Mouse (Mus musculus) E14TG2a.4 (cell line): Measurements from ENCODE around the gene Marco.

Source experiments
- CTCF ChIP-seq: conservative IDR thresholded peaks from 2 replicates; pipeline ENCODE4 v1.5.1; 2014; ENCODE audit warnings: low read length
- POU5F1 ChIP-seq: IDR thresholded peaks from 2 replicates; pipeline ENCODE4 v1.6.1; 2014; ENCODE audit warnings: low read length, borderline replicate concordance

DNA sequence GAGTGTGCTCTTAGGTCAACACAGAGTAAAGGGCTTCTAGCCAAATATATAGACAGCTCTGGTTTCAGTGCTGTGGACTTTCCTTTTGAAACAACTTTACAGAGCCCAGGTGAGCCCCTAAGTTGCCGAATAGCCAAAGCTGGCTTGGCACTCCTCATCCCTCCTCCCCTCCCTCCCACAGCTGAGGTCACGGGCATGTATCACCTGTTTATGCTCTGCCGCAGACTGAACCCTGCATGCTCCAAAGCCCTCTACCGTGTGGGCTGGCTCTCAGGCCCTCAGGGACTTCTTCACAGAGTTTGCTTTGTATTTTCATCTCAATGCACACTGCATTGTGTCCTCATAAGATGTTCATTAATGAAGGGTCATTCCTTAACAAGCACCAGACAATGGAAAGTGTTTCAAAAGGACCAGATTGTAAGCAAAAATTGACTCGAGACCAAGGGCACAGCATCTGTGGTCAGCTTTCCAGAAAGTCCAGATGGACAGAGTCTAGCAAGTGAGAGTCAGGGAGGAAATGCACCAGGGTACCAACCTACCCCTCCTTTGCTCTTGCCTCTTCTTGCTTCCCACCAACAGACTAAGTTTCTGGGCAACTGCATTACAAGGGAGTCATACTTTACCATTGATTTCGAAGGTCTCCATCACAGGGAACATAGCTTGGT lies 646 bp downstream of the Marco start:
- TF ChIP-seq CTCF (no peak), POU5F1 (no peak)
